Mouse (Mus musculus) ovary, postnatal 36 days (tissue): ENCODE data around the gene Ankle1.
"Not testable (repeated sequence)": the region's sequence is repeated elsewhere in the genome, so short reads cannot be mapped to it uniquely, and the experiment has no call there.

Experiments used
- DNase-seq: peaks from one replicate; pipeline ENCODE4 v3.0.0; 2022; ENCODE audit warnings: low spot score, mixed read lengths

Ankle1 gene

GRCm38 (mm10) chr8:71407441-71407840 lies 1.6 kb downstream of the Ankle1 start:
- no peak for DNase-seq

- no peak for DNase-seq
These were observed 2.4 kb downstream of the Ankle1 start for GRCm38 (mm10) chr8:71408231-71408630.

GRCm38 (mm10) chr8:71411535-71412273 lies 5.9 kb downstream of the Ankle1 start:
- no peak for DNase-seq

- no peak for DNase-seq
These were observed 16.3 kb downstream of the Ankle1 start for GRCm38 (mm10) chr8:71422121-71422520.

- DNase-seq = not testable (repeated sequence)
These were observed 27.1 kb downstream of the Ankle1 start for GRCm38 (mm10) chr8:71432935-71433334.

- no peak for DNase-seq
These were observed 31.2 kb downstream of the Ankle1 start for GRCm38 (mm10) chr8:71437041-71437440.

- no peak for DNase-seq
These were observed 35.6 kb downstream of the Ankle1 start for GRCm38 (mm10) chr8:71441404-71441803.

- DNase-seq = no peak
These were observed 39.3 kb downstream of the Ankle1 start for GRCm38 (mm10) chr8:71445096-71445495.

- no peak for DNase-seq
These were observed 45.5 kb downstream of the Ankle1 start for GRCm38 (mm10) chr8:71451337-71451736.

GRCm38 (mm10) chr8:71451777-71452176 lies 46.0 kb downstream of the Ankle1 start:
- no peak for DNase-seq

GRCm38 (mm10) chr8:71452669-71453068 lies 46.9 kb downstream of the Ankle1 start:
- no peak for DNase-seq

GRCm38 (mm10) chr8:71454668-71455067 lies 48.9 kb downstream of the Ankle1 start:
- DNase-seq = no peak

- peak; percentile 8 for DNase-seq
These were observed 51.1 kb downstream of the Ankle1 start for GRCm38 (mm10) chr8:71456906-71457305.

GRCm38 (mm10) chr8:71457659-71458270 lies 52.0 kb downstream of the Ankle1 start:
- peak; percentile 2 for DNase-seq
